Mouse (Mus musculus): ENCODE results near the gene Cntd1. TPM values are rescaled to one million over a fixed set of nuclear protein-coding genes. Genes with fewer than 3 reads are reported as not detected.

Gene Cntd1
- polyA plus RNA-seq (2012; rRNA removed), result 0.54 and 0.91 TPM in 2 replicates

GRCm38 (mm10) chr11:101278223-101279192 lies at the start of gene Cntd1, which contains the start of gene Coa3:
Cntd1 (plus strand) TSS chr11:101279012.
Coa3 (minus strand) TSS chr11:101279114.

GRCm38 (mm10) chr11:101245855-101246701 lies 32.7 kb upstream of the Cntd1 start, which contains the start of gene Ramp2:
Ramp2 (plus strand) TSS chr11:101246028.

GRCm38 (mm10) chr11:101253613-101254389 lies 25.0 kb upstream of the Cntd1 start, which contains the start of gene Vps25:
Vps25 (plus strand) TSS chr11:101253707.

GRCm38 (mm10) chr11:101259948-101260825 lies 18.6 kb upstream of the Cntd1 start, which contains the start of gene Wnk4:
Wnk4 (plus strand) TSS chr11:101260567.

DNA sequence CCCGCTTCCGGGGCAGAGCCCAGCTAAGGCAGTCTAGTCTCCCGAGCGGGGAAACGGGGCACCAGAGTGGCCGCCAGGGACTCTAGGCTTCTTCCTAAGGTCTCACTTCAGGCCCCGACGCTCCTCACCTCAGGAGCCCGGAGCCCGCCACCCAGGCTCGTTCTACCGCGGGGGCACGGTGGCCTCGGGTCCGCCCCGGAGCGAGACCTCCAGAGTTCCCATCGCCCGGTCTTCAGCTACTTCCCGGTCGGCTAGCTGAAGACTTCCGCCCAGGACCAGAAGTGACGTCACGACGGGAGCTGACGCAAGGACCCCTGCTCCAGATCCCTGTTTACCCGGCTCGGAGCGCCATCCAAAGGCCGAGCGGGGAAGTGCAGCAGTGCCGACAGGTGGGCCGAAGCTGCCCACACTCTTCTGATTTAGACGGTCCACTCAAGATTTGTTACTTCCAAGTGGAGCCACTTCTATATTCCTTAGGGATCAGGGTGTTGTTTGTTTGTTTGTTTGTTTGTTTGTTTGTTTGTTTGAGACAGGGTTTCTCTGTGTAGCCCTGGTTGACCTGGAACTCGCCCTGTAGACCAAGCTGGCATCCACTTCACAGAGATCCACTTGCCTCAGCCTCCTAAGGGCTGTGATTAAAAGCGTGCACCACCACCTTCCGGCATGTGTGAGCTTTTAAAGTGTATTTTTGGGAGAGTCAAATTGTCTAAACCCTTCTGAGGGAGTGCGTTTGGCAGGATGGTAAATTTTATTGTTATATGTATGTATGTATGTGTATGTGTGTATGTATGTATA lies 23.4 kb downstream of the Cntd1 start, which contains the start of gene Becn1:
TSS of gene Becn1 (minus strand) at position 283 of the 795 bp plus-strand sequence.

DNA sequence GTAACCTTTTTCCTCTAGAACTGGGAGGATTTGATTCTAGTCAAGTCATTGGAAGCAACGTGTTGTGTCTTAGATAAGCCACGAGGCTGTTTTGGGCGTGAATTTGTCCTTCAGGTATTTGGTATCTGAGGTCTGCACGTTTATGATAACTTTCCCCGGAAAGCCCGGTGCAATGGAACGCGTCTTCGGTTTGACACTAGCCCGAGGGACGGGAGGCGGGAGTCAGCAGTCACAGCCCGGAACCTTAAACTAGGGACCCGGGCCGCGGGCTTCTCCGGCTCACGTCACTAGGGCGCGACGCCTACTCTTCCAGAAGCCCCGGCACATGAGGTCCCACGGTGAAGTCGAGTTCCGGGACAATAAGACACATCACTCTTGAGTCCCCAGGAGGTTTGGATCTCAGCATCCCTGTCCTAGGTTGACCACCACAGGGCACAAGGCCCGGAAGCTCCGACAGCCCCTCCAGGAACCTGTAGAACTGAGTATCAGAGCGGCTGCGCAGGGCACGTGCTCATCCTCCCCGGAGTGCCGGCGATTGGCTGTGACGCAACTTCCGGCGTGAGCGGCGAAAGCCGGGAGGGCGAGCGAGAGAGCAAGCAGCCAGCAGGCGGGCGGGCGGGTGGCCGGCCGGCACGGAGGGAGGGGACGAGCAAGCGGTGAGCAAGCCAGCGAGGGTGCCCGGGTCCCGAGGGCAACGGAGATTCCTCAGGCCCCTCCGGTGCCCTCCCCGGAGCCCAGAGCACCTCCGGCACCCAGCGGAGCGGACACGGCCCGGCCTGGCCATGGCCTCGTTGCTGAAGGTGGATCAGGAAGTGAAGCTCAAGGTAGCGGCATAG lies 37.1 kb downstream of the Cntd1 start, which contains the start of gene Psme3:
TSS of gene Psme3 (plus strand) at position 549 of the 836 bp plus-strand sequence.

DNA sequence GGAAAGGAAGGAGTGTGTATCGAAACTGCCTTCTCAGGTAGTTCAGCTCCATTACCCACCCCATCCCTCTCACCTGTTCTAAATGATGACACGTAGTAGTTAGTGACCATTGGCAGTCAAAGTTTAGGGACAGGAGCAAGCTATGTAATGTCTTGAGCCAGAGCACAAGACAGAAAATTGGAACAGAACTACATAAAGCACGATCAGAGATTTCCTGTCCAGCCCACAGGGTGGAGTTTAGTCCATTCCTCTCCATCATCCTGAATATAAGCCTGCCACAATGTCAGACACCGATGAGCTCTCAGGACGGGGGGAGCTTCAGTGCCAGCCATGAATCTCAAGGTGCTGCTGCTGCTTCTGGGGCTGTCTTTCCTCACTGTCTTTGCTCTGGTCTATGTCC lies 46.0 kb downstream of the Cntd1 start, which contains the start of gene Aoc2:
TSS of gene Aoc2 (plus strand) at position 301 of the 400 bp plus-strand sequence.

DNA sequence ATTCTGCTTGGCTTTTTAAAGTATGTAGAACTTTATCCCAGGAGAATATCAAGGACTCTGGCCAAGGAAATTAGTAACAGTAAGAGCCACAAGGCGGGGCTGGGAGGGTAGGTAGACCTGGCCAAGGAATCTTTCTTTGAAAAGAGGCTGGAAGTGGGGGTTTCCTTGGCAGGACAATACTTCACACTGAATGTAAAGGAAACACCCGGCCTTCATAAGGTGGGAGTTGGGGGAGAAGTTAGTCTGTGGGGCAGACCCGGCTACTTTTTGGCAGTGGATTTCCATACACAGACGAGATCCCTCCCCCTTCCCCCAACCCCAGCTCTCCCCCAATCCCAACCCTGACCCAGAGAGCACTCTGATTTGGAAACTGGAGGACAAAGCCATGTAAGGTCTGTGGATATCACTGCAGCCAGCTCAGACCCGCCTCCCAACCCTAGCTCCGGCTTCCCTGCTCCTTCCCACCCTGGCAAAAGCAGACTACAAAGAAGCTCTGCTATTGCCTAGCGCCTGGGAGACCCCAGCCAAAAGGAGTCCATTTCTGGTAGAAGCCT lies 51.6 kb downstream of the Cntd1 start, which contains the start of gene Aoc3:
TSS of gene Aoc3 (plus strand) at position 235 of the 554 bp plus-strand sequence.

Other genes with a start within 250 kb of the Cntd1 start
- gene Naglu, start 209.0 kb upstream of the Cntd1 start, polyA plus RNA-seq (2012; rRNA removed), result 43.0 and 43.7 TPM in 2 replicates
- gene Hsd17b1, start 200.6 kb upstream of the Cntd1 start, polyA plus RNA-seq (2012; rRNA removed), result 0.41 and 0.91 TPM in 2 replicates
- 47.4 and 55.8 TPM in 2 replicates for gene Coasy, start 196.4 kb upstream of the Cntd1 start, polyA plus RNA-seq (2012; rRNA removed)
- gene Mlx, start 191.7 kb upstream of the Cntd1 start, polyA plus RNA-seq (2012; rRNA removed), result 80.5 and 109 TPM in 2 replicates
- gene Psmc3ip, start 183.6 kb upstream of the Cntd1 start, polyA plus RNA-seq (2012; rRNA removed), result 1.1 and 1.2 TPM in 2 replicates
- gene Retreg3, start 159.1 kb upstream of the Cntd1 start, polyA plus RNA-seq (2012; rRNA removed), result 67.8 and 73.7 TPM in 2 replicates
- gene Tubg1, start 159.1 kb upstream of the Cntd1 start, polyA plus RNA-seq (2012; rRNA removed), result 12.8 and 14.3 TPM in 2 replicates
- gene Tubg2, start 123.1 kb upstream of the Cntd1 start, polyA plus RNA-seq (2012; rRNA removed), result 3.8 and 4.6 TPM in 2 replicates
- 8.2 and 8.3 TPM in 2 replicates for gene Cntnap1, start 108.5 kb upstream of the Cntd1 start, polyA plus RNA-seq (2012; rRNA removed)
- 47.1 and 53.0 TPM in 2 replicates for gene Plekhh3, start 107.7 kb upstream of the Cntd1 start, polyA plus RNA-seq (2012; rRNA removed)
- 8.8 and 15.4 TPM in 2 replicates for gene Ccr10, start 103.6 kb upstream of the Cntd1 start, polyA plus RNA-seq (2012; rRNA removed)
- 32.4 and 34.9 TPM in 2 replicates for gene Ezh1, start 52.5 kb upstream of the Cntd1 start, polyA plus RNA-seq (2012; rRNA removed)
- gene Ramp2, start 33.0 kb upstream of the Cntd1 start, polyA plus RNA-seq (2012; rRNA removed), result 35.2 and 41.7 TPM in 2 replicates
- gene Vps25, start 25.3 kb upstream of the Cntd1 start, polyA plus RNA-seq (2012; rRNA removed), result 115 and 129 TPM in 2 replicates
- 22.2 and 23.9 TPM in 2 replicates for gene Wnk4, start 18.4 kb upstream of the Cntd1 start, polyA plus RNA-seq (2012; rRNA removed)
- gene Coa3, start 102 bp downstream of the Cntd1 start, polyA plus RNA-seq (2012; rRNA removed), result 727 and 839 TPM in 2 replicates
- gene Becn1, start 23.3 kb downstream of the Cntd1 start, polyA plus RNA-seq (2012; rRNA removed), result 101 and 135 TPM in 2 replicates
- 31.2 and 34.3 TPM in 2 replicates for gene Psme3, start 37.2 kb downstream of the Cntd1 start, polyA plus RNA-seq (2012; rRNA removed)
- gene Aoc2, start 46.1 kb downstream of the Cntd1 start, polyA plus RNA-seq (2012; rRNA removed), result 5.0 and 5.5 TPM in 2 replicates
- gene Aoc3, start 51.6 kb downstream of the Cntd1 start, polyA plus RNA-seq (2012; rRNA removed), result 22.5 and 22.8 TPM in 2 replicates
- gene G6pc, start 88.5 kb downstream of the Cntd1 start, polyA plus RNA-seq (2012; rRNA removed), result not detected in 2 replicates
- gene Aarsd1, start 138.6 kb downstream of the Cntd1 start, polyA plus RNA-seq (2012; rRNA removed), result 15.9 and 18.9 TPM in 2 replicates
- gene Gm27029, start 145.8 kb downstream of the Cntd1 start, polyA plus RNA-seq (2012; rRNA removed), result 0.09 and 0.55 TPM in 2 replicates
- 25.0 and 27.2 TPM in 2 replicates for gene Rundc1, start 146.1 kb downstream of the Cntd1 start, polyA plus RNA-seq (2012; rRNA removed)
- gene Ptges3l, start 146.3 kb downstream of the Cntd1 start, polyA plus RNA-seq (2012; rRNA removed), result 4.5 TPM in 2 replicates
- 403 and 499 TPM in 2 replicates for gene Rpl27, start 163.3 kb downstream of the Cntd1 start, polyA plus RNA-seq (2012; rRNA removed)
- gene Ifi35, start 169.4 kb downstream of the Cntd1 start, polyA plus RNA-seq (2012; rRNA removed), result 30.8 and 40.3 TPM in 2 replicates
- gene Rnd2, start 186.0 kb downstream of the Cntd1 start, polyA plus RNA-seq (2012; rRNA removed), result 9.7 and 11.0 TPM in 2 replicates
- gene Vat1, start 187.2 kb downstream of the Cntd1 start, polyA plus RNA-seq (2012; rRNA removed), result 121 and 128 TPM in 2 replicates